Mouse (Mus musculus): ENCODE measurements around the gene Carmil2.

Carmil2 gene

DNA sequence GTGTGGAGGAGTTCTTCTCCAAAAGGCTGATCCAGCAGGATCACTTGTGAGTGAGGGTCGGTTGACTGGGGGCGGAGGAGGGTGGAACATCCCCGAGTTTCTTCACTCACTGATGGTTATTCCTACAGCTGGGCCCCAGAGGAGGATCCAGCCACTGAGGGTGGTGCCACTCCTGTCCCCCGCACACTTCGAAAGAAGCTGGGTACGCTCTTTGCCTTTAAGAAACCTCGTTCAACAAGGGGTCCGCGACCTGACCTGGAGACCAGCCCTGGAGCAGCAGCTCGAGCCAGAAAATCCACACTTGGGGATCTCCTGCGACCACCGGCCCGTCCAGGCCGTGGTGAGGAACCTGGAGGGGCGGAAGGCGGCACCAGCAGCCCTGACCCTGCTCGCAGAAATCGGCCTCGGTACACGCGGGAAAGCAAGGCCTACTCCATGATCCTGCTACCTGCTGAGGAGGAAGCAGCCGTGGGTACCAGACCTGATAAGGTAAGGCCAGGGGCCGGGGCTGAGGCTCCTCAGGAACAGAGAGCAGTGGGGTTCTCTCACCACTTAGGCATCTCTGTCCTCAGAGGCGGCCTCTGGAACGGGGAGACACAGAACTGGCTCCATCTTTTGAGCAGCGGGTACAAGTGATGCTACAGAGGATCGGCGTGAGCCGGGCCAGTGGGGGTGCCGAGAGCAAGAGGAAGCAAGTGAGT is 9.2 kb downstream of the Carmil2 start:
- no peak for DNase-seq (ENCODE audit: low read depth, low spot score)

DNA sequence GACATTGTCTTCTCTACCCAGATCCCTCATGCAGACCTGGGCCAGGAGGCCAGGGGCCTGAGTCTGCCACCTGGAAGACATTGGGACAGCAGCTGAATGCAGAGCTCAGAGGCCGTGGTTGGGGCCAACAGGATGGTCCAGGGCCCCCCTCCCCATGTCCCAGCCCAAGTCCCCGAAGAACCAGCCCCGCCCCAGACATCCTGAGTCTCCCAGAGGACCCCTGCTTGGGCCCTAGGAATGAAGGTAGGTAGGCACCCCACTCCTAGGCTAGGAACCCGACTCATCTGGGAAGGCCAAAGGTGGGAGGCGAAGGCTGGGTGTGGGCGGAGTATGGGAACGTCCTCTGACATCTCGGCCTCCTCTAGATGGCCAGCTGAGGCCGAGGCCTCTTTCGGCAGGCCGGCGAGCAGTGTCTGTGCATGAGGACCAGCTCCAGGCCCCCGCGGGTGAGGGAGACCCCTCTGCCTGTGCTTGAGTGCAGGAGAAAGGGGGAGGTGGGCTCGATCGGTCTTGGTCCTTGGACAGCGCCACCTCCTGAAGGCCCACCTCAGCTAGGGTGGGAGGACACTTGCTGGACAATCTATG is 11.2 kb downstream of the Carmil2 start:
- DNase-seq (ENCODE audit: low read depth, low spot score) = no peak

DNA sequence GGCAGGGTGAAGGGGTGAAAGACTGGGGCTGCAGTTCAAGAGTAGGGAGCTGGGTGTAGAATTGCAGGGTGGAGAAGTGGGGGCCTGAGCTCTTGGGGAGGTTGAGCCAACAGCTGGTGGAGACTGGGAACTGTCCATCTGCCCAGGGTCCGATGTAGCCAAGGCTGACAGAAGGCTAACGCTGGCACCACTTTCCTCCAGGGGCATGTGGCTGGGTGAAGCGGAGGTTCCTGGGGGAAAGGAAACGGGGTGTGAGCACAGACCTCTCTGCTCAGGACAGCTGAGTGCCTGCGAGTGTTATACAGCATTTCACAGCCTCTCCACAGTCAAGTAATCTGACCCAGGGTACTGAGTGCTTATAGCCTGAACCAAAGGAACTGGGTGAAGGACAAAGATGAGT is 12.7 kb downstream of the Carmil2 start:
- no peak for DNase-seq (ENCODE audit: low read depth, low spot score)

DNA sequence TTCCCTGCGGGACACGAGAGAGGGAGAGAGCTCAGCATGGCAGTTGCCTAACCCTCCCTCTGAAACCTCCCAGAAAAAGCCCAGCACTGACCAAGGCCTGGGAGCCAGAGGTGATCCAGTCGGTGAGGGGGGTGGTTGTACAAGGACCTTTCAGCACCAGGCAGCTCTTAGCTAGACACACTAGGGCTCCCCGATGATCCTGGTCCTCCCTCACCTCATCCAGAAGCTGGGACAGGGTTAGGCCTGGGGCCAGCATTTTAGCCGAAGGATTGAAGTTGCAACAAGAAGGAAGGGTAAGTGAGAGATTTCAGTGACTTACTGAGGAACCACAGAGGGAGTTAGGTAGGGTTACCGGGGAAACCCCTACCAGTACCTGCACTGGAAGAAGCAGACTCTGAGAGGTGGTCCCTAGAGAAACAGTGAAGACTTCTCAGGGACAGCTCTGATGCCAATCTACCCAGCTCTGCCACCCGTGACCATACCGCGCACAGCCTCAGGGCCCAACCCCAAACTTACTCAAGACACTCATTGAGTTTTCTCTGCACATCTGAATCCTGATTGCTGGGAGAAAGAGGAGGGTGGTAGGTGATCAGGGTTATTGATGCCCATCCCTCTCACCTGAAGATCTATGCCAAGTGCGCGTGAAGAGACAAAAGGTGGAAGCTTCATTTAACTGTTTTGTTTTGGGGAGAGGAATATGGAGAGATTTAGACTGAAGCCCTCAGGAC is 13.6 kb downstream of the Carmil2 start:
- no peak for DNase-seq (ENCODE audit: low read depth, low spot score)

DNA sequence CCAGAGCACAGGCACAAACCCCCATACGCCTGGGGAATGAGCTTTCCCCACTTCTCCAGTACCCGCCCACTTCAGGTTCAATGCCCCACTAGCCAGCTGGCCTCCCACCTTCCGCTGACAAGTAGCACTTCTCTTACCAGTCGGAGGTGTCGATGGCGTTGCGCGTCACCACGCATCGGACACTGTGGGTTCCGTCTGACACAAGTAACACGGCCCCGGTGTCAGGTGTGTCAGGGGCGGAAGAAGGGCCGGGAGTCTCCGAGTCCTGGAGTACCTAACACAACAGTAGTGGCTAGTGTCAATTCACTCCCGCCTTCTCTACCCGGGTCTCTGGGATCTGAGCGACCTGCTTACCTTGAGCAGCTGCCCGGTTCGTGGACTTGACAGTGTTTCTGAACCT is 14.5 kb downstream of the Carmil2 start:
- DNase-seq (ENCODE audit: low read depth, low spot score) = no peak

DNA sequence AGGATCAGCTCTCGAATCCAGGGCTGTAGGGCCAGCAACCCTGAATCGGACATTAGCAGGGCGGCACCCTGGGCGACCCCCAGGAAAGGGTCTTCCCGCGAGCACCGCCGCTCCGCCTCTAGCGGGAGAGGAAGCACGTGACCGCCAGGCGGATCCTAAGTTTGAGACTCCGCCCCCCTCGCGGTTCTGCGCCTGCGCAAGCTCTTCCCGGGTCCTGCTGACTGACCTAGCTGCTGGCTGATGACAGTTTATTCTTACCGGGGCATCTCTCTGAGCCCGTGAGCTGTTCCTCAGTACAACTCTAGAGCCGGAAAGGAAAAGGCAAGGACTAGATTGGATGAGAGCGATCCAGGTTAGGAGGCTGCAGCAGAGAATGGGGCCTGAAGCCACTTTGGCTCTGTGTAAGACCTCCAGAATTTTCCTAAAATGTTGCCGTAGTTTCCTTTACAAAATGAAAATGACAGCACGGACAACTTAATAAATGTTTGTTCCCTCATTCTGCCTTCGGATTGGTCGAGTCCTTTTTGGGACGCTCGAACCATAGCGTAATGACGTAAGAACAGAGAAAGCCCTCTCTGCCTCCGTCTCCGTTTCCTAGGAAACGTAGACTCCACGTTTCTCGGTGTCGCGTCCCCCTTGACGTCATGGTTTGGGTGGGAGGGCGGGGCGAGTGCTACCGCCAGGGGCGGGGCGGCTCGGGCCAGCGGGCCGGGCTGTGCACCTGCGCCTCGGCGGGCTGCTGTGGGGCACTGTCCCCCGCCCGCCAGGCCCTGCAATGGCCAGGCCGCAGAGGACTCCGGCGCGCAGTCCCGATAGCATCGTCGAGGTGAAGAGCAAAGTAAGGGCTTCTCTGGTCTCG is 15.1 kb downstream of the Carmil2 start, which contains the start of the genes Acd and Pard6a:
TSS of gene Acd (minus strand) at position 137 of the 859 bp plus-strand sequence.
TSS of gene Pard6a (plus strand) at position 183 of the 859 bp plus-strand sequence.
- DNase-seq (ENCODE audit: low read depth, low spot score) = peak; percentile 96

DNA sequence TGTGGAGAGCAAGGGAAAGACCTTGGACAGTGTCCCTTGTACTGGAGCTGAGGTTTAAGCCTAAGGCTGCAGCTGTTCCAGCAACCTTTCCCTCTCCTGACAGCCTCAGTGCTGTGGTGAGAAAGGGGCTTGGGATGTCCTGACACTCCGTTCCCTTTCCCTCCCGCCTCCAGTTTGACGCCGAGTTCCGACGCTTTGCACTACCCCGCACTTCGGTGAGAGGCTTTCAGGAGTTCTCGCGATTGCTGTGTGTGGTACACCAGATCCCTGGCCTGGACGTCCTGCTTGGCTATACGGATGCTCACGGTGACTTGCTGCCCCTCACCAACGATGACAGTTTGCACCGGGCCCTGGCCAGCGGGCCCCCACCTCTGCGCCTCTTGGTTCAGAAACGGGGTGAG is 15.9 kb downstream of the Carmil2 start:
- peak; percentile 42 for DNase-seq (ENCODE audit: low read depth, low spot score)

DNA sequence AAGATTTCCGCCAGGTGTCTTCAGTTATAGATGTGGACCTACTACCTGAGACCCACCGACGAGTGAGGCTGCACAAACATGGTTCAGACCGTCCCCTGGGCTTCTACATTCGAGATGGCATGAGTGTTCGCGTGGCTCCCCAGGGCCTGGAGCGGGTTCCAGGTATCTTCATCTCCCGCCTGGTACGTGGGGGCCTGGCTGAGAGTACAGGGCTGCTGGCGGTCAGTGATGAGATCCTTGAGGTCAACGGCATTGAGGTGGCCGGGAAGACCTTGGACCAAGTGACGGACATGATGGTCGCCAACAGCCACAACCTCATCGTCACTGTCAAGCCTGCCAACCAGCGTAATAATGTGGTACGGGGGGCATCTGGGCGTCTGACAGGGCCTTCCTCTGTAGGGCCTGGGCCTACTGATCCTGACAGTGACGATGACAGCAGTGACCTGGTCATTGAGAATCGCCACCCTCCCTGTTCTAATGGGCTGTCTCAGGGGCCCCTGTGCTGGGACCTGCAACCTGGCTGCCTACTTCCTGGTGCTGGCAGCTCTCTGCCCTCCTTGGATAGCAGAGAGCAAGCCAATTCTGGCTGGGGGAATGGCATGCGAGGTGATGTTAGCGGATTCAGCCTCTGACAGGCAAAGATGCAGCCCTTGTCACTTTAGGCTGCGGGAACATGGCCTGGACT is 16.8 kb downstream of the Carmil2 start:
- no peak for DNase-seq (ENCODE audit: low read depth, low spot score)

DNA sequence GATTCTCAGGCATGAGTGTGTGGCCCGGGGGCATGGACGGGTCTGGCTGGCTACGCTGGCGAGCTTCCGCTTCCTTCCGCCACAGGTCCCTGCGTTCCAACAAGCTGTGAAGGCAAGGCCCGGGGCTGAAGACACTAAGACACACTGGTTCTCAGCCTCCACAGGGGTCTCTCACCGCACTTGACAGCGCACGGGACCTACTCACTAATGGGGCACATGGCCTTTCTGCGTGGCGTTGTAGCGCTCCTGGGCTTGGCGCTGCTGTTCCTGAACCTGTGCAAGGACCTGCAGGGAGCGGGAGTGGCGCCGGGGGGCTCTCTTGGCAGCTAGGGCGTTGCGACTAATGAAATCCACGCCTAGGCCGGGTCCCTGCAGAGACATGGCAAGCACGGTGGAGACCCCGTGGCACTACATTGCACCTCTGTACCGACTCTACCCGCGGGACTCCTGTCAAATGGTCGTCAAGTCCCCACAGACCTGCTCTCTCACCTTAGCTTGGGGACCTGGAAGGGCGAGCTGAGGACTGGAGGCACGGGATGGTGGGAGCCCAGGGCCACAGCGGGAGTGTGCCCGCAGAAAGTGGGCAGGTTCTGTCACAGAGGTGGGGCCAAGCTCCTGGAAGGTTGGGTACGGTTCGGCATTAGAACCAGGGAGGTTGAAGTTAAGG is 18.2 kb downstream of the Carmil2 start:
- DNase-seq (ENCODE audit: low read depth, low spot score) = peak; percentile 59

DNA sequence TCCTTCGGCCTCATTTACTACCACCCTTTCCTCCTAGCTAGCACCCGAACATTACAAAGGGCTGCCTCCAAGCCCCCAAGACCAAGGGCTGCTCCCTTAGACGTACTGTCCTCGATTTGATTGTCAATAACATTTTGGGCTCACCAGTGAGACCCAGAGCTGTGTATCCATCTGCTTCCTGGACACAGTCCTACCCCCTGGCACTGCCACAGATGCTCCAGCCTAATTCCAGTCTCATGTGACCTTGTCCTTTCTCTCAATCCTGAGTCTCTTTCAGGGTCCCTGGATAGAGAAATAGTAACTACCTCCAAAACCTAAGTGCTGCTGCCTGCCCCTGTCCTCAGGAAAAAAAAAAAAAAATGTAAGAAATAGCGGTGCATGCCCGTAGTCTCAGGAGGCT is 18.9 kb downstream of the Carmil2 start:
- no peak for DNase-seq (ENCODE audit: low read depth, low spot score)

DNA sequence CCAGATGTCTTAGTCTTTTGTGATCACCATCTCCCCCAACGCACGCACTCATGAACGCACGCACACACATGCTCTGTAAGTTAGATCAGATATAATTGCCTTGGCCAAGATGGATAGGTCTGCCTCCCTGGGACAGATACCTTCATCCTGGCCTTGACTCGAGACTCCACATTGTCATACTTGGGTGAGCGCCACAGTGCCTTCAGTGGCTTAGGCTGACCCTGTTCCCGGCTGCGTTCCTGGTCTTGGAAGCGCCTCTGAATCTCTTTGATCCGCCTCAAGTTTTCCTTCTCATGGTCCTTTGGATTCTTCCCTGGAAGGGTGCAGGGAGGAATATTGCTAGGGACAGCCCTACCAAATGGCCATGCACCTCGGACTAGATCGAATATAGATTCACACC is 20.4 kb downstream of the Carmil2 start:
- DNase-seq (ENCODE audit: low read depth, low spot score) = no peak

DNA sequence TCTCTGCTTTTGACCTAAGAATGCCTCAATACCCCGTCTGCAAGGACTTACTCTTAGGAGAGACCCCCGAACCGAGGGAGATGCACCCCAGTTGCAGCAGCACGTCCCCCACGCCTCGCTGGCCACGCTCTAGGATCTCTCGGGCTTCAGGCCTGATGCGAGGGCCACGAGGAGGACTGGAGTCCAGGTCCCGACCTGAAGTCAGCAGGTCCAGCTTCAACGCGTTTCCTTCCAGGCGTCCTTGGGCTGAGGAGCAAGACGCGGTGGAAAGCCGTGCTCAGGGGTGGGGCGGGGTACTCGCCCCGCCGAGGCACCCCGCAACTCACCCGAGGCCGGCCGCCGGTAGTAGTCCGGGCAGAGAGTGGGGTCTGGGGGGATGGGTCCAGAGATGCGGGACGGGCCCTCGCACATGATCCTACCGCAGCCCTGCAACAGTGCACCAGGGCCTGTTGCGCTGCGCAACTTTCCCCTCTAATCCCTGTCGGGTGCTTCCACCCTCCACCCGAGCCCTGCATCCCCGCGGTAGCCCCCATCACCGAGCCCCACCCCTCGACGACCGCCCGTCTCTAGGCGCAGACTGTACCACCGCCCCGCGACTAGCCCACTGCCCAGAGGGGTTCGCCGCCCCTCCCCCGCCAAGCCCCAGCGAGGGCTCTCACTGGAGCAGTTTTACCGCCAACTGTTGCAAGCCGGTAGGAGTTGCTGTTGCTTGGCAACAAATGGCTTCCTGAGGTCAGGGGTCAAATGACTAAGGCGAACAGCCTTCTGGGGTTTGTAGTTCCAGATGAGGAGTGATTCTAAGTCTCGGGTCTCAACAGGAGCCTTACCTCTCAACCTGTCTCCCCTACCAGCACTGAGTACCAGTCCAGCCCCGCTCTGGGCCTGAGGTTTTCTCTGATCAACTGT is 21.7 kb downstream of the Carmil2 start, which contains the start of the genes 4933405L10Rik and Enkd1:
TSS of gene 4933405L10Rik (plus strand) at position 158 of the 906 bp plus-strand sequence.
TSS of gene Enkd1 (minus strand) at position 713 of the 906 bp plus-strand sequence.
- DNase-seq (ENCODE audit: low read depth, low spot score) = peak; percentile 96

DNA sequence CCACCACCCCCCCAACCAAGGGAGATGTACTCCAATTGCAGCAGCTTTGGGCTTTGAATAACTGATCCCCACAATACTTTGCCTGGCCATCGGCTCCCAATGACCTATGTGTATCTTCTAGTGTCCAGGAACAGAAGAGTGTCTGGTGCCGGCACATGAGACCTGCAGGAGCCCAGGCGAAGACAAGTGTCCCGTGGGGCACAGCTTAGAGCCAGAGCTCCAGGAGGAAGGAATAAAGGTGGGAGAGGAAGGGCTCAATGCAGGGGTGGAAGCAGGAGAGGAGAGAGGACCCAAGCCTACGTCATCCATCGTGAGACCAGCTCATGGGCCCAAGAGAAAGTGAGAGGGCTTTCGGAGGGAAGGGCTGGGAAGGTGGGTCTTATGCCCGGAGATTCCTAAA is 22.6 kb downstream of the Carmil2 start:
- DNase-seq (ENCODE audit: low read depth, low spot score) = no peak

DNA sequence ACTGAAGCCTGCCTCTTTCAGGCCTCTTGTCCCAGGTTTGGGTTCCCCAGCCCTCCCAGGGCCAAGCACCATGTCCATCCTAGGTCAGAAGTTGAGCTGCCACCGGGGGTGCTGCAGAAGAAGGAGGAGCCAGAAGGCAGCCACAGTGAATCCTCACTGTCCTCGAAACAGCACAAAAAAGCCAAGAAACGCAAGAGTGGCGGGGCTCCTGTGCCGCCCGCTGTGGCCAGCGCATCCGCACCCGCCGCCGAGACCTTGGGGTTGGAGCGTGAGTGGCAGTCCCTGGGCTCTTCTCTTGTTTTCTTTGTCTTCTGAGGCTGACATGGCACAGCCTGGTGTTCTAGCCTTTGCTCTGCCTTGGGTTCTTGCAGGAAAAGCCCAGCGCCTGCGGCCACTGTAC is 23.2 kb downstream of the Carmil2 start:
- DNase-seq (ENCODE audit: low read depth, low spot score) = peak; percentile 51

DNA sequence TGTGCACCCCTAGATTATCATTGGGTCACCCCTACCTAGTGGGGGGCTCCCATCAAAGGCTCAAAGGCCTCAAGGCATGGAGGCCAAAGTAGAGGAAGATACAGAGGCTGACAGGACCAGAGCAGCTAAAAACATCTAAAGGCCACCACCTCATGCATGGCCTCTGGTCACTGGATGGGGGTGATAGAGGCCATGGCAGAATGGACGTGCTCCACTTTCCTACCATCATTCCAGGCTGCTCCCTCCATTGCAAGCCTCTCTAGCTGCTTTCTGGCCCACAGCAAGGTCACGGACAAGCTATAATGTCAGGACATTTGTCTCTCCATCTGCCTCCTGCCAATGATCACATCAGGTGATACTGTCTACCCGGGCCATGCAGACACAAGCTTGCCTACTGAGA is 26.2 kb downstream of the Carmil2 start:
- DNase-seq (ENCODE audit: low read depth, low spot score) = no peak

DNA sequence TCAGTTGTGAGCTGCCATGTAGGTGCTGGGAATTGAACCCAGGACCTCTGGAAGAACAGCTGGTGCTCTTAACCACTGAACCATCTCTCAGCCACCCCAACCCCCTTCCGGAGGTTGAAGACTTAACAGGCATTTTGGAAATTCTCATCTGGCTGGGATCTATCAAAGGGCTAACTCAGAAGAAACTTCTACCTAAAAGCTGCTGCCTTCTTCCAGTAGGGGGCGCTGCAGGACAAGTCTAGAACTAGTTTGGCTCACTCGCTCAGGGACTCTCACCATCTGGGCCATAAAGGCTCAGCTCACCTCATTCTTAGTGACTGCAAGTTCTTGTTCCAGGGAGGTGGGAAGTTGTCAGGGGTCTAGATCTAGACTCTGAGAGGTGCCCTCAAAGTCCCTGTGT is 28.1 kb downstream of the Carmil2 start:
- peak; percentile 93 for DNase-seq (ENCODE audit: low read depth, low spot score)

DNA sequence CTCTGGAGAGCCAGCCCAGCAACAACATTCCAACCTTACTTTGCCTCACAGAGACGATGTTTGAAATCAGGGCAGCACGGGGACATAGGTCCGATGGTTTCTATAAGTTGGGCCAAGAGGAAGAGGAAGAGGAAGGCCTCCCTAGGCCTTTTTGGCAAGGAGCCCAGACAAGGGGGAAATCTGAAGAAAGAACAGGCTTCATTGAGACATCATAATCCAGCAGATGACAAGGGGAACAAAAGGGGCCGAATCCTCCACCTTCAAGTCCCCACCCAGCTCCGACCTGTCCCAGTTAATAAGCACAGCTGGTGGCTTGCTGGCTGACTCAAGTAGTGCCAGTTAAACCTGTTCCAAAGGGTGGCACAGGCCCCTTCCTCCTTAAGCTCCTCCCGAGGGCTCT is 29.0 kb downstream of the Carmil2 start:
- no peak for DNase-seq (ENCODE audit: low read depth, low spot score)

DNA sequence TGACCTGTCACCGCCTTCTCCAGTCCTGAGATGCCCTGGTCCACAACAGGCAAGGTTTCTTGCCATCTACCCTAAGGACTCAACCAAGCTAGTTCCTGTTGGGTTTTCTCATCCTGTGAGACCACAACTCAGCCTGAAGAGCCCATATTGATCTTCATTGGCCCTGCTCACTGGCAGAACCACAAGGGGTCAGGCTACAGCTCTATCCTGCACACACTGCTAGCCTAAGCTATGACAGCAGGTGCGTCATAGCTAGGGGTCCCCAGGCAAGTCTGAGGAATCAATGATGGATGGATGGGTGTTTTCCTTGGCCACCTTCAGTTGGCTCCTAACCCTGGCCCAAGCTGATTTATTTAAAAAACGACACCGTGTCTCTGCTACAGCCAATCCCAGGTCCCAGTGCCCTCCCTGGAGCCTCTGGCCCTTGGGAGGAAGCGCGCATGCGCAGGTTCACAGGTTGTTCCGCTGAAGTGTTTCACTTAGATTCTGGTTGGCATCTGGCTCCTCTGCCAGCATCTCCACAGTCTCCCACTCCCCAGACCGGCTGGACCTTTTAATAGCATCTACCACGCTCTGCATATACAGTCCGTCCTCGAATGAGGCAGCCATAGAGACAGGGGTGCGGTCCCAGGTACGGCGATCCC is 30.4 kb downstream of the Carmil2 start:
- DNase-seq (ENCODE audit: low read depth, low spot score) = peak; percentile 62

DNA sequence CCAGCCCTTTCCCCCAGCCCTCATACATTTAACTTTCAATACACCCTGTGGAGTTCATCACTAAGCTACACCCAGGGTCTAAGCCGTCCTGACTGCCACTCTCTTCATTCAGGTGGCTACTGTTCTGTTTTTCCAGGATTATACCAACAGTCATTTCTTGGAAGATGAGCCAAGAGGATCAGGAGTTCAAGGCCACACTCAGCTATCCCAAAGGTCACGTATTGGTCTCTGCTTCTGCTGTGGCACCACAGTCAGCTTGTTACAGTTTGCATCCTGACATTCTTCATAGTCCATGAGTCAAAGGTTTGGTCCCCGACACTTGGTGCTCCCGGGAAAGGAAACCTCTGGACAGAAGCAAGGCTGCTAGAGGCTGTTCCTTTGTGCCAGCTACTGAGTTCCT is 33.6 kb downstream of the Carmil2 start:
- DNase-seq (ENCODE audit: low read depth, low spot score) = no peak

All from ZHBTc4 (cell line).